Mouse (Mus musculus) heart, embryonic 13.5 days (tissue): ENCODE results near the gene Gm7534. TPM values are rescaled to one million over a fixed set of nuclear protein-coding genes. Genes with fewer than 3 reads are reported as not detected.

Source experiments
- polyA plus RNA-seq: library from polyadenylated mRNA; unstranded; fragments of >200 nt; fragmentation: Nextera tagmentation; extraction: Ambion mirVana; gene quantifications from 2 replicates; pipeline ENCODE4 v1.2.1, GENCODE M21; 2015

Gm7534 gene
- polyA plus RNA-seq, 1 experiment from 2014 or later, result not detected

Other genes starting within 250 kb of the Gm7534 start
- gene Hmgn2, start 234.4 kb downstream of the Gm7534 start, polyA plus RNA-seq, result 1,526 and 1,676 TPM in 2 replicates
- 31.0 and 33.6 TPM in 2 replicates for gene Dhdds, start 202.1 kb downstream of the Gm7534 start, polyA plus RNA-seq
- gene Lin28a, start 184.2 kb downstream of the Gm7534 start, polyA plus RNA-seq, result 0.25 and 0.27 TPM in 2 replicates
- gene Zfp683, start 149.2 kb downstream of the Gm7534 start, polyA plus RNA-seq, result not detected in 2 replicates
- 0.46 TPM in 1 of 2 replicates, not detected in the other for gene Crybg2, start 142.2 kb downstream of the Gm7534 start, polyA plus RNA-seq
- 7.6 and 7.7 TPM in 2 replicates for gene Cd52, start 107.9 kb downstream of the Gm7534 start, polyA plus RNA-seq
- gene Ubxn11, start 100.4 kb downstream of the Gm7534 start, polyA plus RNA-seq, result 1.7 and 2.1 TPM in 2 replicates
- gene Sh3bgrl3, start 74.2 kb downstream of the Gm7534 start, polyA plus RNA-seq, result 198 and 202 TPM in 2 replicates
- gene Cep85, start 15.9 kb downstream of the Gm7534 start, polyA plus RNA-seq, result 25.8 and 28.3 TPM in 2 replicates
- not detected in 2 replicates for gene Catsper4, start 24.4 kb upstream of the Gm7534 start, polyA plus RNA-seq
- gene Cnksr1, start 35.4 kb upstream of the Gm7534 start, polyA plus RNA-seq, result 1.3 and 1.5 TPM in 2 replicates
- gene E130218I03Rik, start 40.7 kb upstream of the Gm7534 start, polyA plus RNA-seq, result 0.17 and 0.21 TPM in 2 replicates
- gene Zfp593, start 42.6 kb upstream of the Gm7534 start, polyA plus RNA-seq, result 9.2 and 9.9 TPM in 2 replicates
- not detected in 2 replicates for gene Gm30191, start 43.9 kb upstream of the Gm7534 start, polyA plus RNA-seq
- 4.3 and 5.0 TPM in 2 replicates for gene Grrp1, start 51.1 kb upstream of the Gm7534 start, polyA plus RNA-seq
- 13.4 and 13.5 TPM in 2 replicates for gene Pdik1l, start 84.9 kb upstream of the Gm7534 start, polyA plus RNA-seq
- 108 and 136 TPM in 2 replicates for gene Trim63, start 112.1 kb upstream of the Gm7534 start, polyA plus RNA-seq
- gene Slc30a2, start 140.2 kb upstream of the Gm7534 start, polyA plus RNA-seq, result 0.11 and 0.19 TPM in 2 replicates
- 2.7 and 3.3 TPM in 2 replicates for gene Extl1, start 180.8 kb upstream of the Gm7534 start, polyA plus RNA-seq
- gene Pafah2, start 193.3 kb upstream of the Gm7534 start, polyA plus RNA-seq, result 9.0 and 9.9 TPM in 2 replicates